Mouse (Mus musculus) right cerebral cortex, postnatal 25 days (tissue): Measurements from ENCODE around the gene Maml1.

Source experiments
- DNase-seq: peaks from one replicate; pipeline ENCODE4 v3.0.0; 2022

The Maml1 gene

DNA sequence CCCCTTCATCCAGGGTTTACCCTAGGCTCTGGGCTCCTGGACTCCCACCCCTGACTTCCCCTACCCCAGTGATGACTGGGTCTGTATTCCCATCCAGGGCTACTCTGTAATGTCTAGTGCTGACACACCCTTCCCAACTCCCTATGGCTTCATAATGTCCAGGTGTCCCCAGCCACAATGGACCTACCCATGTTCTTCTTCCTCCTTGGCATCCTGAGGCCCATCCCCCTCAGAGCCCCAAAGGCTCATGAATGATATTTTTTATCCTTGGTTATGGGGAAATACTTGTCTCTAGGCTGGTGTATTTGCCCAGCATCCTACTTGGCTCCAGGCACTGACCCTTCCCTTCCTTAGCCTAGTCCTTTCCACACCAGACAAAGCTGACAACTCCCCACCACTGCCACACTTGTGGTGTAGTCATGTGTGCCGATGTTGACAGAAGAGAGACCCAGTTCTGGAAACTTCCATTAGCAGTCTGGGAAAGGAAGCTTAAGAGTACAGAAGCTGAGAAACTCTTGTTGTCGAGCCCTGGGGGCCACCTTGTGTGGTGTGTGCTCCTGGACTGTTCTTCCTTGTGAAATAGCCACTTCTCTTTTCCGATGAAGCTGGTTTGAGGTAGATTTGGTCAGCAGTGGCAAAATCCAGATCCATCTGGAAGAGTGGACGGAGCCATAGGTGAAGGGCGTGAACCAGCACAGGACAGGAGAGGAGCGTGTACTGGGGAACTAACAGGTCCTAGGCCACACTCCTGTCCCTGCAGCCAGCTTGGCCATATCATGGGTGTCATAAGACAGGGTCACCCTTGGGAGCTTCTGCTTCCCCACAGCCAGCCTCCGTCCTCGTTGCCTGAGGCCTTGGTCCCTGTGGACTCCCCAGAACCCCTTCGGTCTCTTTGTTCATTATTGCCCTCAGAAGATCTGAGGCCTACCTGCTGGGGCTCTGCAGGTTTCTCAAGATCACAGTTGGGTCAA, 53.0 kb downstream of the Maml1 start:
- DNase-seq, result no peak

DNA sequence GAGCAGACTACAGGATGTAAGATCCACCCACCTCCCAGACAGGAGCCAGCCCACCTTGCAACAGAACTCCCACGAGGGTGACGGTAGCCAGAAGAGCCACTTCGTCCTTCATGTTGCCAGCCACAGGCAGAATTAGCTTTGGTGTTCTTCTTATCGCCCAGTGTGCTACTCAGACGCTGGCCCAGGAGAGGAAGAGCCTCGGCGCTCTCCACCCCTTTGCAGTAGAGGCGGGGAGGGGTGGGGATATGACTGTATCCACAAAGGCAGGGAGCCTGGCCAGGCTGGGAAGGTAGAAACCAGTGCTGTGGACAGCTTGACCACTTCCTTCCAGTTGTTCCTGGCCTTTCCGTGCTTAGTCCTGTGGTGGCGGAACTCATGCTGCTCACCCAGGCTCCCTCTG, 53.8 kb downstream of the Maml1 start, which contains the start of gene Ltc4s:
Ltc4s (minus strand) TSS at position 293 of the 400 bp plus-strand sequence.
- no peak for DNase-seq

DNA sequence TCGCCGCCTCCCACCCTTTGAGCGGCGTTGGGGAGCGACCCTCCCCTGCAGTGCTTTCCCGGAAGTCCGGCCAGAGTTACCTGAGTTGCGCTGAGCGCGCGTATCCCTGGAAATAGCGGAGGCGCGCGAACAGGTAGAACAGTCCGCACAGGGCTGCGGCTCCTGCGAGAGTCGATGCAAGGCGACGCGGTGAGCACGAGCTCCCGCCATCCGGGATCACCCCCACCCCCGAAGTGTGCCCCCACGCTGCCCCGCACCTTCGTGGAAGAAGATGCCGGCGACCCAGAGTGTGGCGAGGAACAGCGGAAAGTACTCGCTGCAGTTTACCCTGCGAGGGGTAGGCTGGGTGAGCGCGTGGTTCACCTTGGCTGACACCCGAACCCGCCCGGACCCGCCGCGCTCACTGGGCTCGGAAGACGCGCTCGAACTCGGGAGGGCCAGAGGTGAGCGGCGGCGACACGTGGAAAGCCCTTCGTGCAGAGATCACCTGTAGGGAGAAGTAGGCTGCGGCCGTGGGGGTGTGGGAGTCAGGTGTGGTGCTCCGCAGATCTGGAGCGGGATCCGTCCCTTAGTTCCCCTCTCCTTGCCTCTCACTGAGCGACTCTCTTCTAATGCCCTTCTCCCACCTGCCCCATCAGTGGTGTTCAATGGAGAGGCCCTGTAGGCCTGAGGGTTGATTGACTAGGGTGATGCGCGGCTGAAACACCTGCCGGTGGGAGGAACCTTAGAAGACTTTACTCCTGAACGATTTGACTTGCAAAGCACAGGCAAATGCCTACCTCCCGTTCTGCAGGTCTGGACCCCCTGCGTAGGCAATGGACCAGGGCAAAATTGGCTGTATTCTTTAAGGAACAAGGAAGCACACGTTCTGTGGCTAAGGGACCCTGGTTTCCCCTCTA, 54.9 kb downstream of the Maml1 start:
- DNase-seq, result no peak

DNA sequence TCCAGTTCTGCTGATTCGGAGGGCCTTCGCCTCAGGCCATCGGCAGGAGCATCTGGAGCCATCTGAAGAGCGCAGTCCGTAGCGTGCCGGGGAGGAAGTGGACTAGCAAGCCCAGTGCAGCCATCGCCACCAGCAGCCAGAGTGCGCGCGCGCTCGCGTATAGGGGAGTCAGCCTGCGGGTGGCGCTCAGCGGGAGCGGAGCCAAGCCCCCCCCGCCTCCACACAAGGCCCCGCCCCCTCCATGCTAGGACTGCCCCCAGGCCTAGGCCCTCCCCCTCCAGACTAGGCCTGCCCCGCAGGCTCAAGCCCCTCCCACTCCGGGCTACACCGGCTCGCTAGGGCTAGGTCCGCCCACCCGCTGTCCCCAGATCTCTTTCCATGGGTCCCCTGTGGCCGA, 55.6 kb downstream of the Maml1 start:
- peak; percentile 80 for DNase-seq

DNA sequence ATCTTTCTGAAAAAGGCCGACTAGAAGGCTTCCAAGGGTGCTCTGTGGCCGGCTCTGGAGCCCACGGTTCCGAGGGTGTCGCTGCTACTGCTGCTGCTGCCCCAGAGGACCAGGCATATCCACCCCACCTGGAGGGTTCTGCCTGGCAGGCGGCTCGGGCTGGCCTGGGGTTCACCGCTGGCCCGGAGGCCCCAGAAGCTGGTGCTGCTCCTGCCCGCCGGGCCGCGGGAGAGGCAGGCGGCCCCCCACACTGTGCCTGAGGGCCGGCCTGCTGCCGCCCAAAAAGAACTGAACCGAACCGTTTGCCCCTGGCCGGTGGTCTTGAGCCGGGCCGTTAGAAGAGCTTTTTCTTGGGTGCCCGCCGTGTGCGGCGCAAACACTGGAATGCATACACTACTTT, 57.5 kb downstream of the Maml1 start:
- DNase-seq, result no peak

DNA sequence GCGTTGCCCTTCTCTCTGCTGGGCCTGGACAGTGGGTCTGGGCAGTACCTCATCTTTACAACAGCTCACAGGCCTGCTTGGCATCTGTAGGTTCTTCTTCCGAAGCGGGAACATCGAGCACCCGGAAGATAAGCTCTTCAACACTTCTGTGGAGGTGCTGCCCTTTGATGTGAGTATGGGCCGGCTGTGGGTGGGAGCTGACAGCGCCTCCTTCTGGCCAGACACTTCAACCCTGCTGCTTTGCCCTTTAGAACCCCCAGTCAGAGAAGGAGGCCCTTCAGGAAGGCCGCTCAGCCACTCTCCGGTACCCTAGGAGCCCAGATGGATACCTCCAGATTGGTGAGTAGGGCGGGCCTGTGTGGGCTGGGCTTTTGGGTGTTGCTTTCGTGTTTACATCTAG, 58.1 kb downstream of the Maml1 start:
- no peak for DNase-seq

DNA sequence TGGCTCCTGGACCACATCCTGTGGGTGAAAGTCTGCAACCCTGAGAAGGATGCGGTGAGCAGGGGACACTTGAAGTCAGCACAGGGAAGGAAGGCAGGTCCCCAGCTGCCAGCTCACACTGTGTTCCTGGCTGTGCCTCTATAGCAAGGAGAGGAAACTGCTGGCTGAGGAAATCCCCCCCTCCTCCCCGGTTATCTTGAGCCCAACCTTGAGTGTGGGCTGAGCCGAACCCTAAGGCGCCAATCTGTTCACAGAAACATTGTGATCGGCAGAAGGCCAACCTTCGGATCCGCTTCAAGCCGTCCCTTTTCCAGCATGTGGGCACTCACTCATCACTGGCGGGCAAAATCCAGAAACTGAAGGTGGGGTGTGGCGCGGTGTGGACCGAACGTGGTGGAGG, 59.1 kb downstream of the Maml1 start:
- DNase-seq, result no peak

DNA sequence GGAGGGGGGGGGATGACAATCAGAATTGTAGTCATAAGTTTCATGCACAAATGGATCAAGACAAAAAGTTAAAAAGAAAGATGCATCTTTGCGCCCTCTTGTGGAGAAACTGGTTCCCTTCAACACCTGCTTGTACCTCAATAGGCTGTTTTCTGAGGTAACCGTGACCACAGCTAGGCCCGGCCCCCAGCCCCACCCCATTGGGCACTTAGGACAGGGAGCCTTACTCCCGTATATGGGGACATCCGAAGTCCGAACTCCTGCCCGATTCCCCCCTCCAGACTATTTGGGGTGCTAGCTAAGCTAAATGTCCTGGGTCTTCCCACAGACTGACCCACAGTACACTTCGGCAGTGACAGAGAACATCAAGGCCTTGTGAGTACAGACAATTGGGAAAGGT, 60.7 kb downstream of the Maml1 start:
- no peak for DNase-seq

DNA sequence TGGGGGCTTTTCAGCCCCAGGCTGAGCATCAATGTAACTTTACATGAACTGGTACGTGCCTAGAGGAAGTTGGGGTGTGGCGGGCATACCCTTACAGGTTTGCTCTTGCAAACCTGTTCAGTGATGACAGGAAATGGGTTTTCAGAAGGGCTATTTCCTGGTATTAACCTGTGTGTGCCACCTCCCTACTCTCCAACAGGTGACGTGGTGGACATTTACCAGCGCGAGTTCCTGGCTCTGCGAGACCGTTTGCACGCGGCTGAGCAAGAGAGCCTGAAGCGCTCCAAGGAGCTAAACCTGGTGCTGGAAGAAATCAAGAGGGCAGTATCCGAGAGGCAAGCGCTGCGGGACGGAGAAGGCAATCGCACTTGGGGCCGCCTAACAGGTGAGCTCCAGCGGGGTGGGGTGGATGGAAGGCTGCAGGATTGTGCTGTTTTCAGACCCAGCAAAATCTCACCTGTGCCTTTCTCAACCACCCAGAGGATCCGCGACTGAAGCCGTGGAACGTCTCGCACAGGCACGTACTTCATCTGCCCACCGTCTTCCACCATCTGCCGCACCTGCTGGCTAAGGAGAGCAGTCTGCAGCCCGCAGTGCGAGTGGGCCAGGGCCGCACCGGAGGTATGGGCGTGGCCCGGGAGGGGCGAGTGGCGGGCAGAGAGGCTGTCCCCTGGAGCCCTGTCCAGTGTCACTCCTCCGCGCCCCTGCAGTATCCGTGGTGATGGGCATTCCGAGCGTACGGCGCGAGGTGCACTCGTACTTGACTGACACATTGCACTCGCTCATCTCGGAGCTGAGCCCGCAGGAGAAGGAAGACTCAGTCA, 61.4 kb downstream of the Maml1 start:
- no peak for DNase-seq

DNA sequence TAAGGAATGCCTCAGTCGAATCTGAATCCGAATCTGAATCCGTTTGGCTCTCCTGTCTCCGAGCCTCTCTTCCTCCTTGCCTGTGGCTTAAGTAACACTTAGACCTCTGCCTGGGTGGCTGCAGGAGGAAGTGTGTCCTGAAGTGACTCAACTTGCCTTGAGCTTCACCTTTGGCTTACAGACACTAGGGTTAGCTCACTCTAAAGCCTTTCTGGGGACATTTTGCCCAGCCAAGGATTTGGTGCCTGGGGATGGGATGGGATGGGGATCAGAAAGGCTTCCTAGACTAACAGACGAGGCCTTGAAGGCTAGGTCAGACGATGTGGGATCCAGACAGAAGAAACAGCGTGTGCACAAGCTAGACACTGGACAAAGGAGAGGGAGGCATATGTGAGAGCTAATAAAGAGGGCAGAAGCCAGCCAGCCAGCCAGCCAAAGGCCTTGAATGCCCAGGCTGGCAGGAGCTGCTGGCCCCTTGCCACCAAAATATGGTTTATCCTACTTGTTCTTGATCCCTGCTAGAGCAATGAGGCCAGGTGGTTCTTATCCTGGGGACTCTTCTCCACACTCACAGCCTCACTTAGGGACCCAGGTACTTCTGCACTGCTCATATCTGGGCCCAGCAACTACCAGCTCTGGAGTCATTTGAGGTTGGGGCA, 62.7 kb downstream of the Maml1 start:
- no peak for DNase-seq

DNA sequence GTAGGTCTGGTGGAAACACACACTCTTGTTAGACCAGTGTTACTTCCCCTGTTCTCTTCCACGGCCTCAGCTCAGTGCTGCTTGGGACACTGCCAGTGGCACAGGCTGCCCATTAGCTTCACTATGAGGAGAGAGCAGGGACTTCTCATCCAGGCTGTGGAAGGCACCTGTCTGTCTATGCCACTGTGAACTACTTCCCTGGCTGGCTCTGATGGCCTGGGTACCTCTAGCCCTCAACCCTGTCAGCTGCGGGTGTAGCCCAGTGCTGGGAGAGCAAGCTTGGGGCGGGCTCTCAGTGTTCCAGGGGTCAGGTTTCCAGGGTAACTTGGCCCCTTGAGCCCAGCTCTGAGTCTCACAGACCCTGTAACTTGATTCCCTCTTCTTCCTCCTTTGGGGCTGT, 63.3 kb downstream of the Maml1 start:
- DNase-seq, result no peak

DNA sequence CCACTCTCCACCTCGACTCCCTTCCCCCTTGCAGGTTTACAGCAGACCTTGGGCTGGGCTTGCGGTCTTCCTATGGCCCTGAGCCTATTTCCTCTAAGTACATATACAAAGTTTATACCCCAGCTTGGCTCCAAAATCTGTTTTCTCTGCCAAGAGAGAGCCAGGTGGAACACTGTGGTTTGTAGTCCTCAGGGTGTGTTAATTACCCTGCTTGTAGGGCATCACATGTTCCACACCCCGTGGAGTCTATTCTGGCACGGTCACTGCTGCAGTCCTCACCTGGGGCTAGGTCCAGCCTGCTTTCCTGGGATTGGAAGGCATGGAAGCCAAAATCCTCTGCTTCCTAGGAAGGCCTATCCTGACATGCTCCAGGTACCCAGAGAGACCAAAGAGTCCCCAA, 64.4 kb downstream of the Maml1 start:
- DNase-seq, result no peak

DNA sequence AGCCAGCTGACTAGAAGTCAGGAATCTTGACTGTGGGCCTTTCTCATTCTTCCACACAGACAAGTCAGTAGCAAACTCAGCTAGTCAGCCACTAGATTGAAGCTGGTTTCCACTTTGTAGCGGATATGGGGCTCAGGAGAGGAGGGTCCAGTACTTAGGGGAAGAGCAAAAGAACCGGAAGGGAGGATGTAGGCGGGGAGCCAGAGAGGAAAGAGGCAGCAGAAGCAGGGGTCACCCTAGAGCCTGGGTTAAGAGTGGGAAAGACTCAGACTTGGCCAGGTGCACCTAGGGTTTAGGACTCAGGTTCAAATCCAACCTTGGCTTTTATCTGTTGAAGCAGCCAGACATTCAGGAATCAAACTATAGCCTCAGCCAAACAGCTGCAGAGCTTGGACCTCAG, 64.9 kb downstream of the Maml1 start:
- no peak for DNase-seq

DNA sequence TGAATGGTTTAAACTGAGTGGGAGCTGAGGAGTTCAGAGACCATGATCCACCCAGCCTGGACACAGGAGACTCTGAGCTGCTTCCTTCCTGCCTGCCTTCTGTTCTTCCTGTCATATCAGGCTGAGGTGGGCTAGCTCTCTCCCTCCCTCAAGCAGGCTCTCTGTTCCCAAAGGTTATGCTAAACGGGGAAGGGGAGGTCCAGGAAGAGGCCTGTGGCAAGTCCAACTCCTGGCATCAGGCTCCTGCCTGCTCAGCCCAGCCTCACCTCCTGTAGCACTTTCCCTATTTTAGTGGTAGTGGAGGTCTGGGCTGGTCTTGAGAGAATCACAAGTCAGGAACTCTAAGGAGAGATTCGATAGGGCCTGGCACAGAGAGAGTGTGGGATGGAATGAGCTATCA, 65.7 kb downstream of the Maml1 start:
- no peak for DNase-seq

DNA sequence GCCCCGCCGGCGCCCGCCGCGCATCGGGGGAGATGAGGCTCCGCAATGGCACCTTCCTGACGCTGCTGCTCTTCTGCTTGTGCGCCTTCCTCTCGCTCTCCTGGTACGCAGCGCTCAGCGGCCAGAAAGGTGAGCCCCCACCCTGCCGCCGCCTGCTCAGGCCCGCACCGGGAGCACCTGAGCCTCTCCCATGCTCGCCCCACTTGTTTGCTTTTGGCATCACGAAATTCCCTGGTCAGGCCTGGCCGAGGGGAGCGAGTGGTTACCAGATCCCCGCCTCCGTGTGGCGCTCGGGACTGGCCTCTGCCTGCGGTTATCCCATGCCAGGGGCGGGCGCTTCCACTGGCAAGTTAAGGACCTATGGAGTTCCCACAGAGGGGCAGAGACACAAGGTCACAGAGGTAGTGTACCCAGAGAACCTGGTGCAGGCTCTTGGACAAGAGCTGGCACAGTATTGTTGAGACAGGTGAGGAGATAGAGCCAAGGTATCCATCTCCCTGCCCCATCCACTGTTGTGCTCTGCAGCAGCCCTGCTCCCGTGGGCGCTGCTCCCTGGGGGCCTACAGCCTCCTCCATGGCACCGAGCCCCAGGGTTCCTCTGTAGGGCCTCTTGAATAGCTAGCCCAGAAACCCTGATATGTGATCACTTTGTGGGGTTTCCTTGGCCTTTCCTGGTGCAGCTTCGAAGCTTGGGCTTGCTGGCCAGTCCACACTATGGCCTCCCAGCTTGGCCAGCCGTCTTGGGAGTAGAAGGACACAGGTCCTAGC, 66.3 kb downstream of the Maml1 start:
- DNase-seq, result peak; percentile 49

DNA sequence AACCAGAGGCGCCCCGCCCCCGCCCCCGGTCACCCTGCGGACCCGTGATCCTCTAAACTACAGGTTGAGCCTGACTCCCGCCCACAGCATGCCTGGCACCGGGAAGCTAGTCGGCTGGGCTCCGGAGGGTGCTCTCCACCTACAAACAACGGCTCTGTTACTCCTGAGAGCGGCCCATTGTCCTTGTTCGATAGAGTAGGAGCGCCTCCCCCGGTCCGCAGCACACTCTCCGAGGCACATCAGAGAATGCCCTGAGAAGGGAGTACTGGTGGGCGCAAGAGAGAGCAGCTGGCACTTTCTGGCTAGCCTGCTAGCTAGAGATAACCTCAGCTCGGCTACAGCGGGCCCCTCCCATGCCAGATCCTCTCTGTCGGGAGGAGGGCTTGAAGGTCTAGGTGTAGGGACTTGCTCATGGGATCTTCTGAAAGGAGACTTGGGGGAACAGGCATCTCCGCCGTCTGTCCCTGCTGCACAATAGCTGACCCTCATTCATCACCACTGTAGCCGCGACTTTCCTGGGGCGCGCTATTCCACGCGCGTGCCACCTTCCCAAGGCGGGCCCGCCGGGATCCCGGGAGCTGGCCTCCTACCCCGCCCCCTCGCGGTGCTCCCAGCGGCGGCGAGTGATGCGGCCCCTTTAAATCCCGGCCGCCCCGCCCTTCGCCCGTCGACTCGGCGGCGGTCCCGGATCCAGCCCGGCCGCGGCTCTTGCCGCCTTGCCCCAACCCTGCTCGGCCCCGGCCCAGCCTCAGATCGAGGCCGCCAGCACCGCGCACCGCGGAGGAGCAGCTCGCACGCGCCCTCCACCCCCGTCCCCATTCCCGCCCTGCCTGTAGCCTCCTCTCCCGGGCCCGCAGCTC, 67.2 kb downstream of the Maml1 start:
- peak; percentile 89 for DNase-seq

DNA sequence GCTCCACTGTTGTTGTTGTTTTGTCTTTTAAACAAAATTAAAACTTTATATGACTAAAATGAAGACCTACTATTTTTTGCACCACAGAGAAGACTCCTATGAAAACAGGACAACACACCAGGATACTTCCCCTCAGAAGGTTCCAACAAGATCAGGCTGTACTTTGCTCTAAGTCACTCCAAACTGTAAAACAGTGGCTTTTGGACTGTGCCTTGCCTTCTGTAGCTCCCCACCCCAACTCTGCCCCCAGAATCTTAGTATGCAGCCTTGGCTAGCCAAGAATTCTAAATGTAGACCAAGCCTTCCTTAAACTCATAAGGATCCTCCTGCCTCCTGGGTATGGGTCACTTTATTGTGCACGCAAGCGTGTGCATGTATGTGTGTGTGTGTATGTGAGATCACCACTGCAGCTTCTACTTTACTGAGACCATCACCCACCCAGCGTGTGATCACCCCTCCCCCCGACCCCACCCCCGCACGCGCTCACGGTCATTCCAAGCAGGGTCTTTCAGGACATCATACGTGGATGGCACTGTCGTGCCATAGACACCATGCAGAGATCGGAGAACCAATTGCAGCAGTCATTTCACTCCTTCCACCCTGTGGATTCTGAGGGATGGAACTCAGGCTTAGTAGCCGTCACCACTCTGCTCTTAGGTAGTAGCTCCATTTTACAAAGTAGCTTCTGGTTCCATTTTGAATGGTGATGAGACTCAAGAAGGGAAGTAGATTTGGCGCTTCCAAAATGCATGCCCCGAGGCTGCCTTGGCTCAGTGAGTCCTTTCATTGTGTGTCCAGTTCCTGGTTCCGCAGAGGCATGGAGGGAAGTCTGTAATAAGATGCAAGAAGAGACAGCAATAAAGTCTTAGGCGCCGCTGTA, 68.1 kb downstream of the Maml1 start:
- DNase-seq, result peak; percentile 23

DNA sequence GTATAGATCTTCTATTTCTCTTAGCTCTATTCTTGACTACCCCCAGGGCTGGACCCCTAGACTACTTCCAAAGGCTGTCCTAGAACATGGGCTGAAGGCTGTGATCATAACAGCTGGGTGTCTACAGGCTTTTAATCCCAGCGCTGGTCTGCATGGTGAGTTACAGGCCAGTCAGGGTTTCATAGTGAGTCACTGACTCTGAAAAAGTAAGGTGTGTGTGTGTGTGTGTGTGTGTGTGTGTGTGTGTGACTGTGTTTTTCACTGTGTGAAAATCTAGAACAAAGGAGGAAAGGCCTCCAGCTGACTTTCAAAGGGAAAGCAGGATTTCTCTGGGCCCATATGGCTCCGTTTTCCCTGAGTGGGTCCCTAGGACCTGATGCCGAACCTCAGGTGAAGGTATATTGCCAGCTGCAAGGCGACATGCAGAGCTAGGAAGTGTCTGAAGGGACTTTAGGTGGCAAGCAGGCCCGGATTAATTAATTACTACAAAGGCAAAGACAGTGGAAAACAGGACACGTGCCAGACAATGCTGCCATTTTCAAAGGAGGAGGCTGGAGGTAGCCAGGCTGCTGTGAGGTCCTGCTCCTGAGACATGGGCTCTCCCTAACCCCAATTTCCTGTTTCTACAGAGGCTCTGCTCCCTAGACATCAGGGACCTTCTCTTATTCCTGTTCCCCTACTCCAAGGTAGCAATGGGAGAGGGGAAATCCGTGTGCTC, 69.4 kb downstream of the Maml1 start:
- DNase-seq, result no peak

DNA sequence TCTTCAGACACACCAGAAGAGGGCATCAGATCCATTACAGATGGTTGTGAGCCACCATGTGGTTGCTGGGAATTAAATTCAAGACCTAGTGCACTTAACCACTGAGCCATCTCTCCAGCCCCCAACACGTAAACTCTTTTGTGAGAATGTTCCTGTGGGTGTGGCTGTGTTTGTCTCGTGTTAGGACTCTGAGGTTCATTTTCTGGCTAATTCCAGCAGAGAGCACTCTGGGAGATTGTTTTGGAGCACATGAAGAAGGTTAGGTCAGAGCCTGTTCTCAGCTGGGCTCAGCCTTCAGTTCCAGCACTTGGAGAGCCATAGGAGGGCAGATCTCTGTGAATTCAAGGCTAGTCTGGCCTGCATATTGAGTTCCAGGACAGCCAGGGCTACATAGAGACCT, 72.3 kb downstream of the Maml1 start:
- DNase-seq, result no peak
